Mouse (Mus musculus): ENCODE data around the gene E130114P18Rik. TPM values are rescaled to one million over a fixed set of nuclear protein-coding genes. Genes with fewer than 3 reads are reported as not detected.

E130114P18Rik gene
- polyA plus RNA-seq, 1 experiment, result 19.7 TPM

DNA sequence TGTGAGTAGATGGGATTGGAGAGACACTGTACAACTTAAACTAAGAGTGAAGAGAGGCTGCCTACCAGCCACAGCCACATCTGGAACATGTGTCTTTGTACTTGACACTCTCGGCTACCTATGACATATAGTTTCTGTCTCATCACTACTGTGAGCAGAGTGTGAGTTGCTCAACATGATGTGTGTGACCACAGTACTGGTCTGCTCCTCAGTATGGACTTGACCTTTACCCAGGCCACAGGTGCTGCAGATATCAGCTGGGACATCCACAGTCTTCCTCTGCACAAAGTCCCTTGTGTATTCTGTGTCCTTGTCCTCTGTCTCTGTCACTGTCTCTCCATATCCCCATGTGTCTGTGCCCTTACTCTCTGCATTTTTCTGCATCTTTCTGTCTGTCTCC is 141.3 kb downstream of the E130114P18Rik start:
- TF ChIP-seq CTCF (IDR thresholded peaks at IDR 0.05; ENCODE audit: borderline replicate concordance, extremely low read depth, insufficient read depth, insufficient read length) (no peak), POLR2A (IDR thresholded peaks at IDR 0.05; ENCODE audit: borderline replicate concordance, extremely low read depth, insufficient read depth, insufficient read length, poor library complexity, severe bottlenecking) (no peak)
- DNase-seq (ENCODE audit: low read depth), result no peak

GRCm38 (mm10) chr4:97635757-97636292 is 142.1 kb downstream of the E130114P18Rik start:
- TF ChIP-seq POLR2A (IDR thresholded peaks at IDR 0.05; ENCODE audit: borderline replicate concordance, extremely low read depth, insufficient read depth, insufficient read length, poor library complexity, severe bottlenecking), result no peak
- TF ChIP-seq CTCF (IDR thresholded peaks at IDR 0.05; ENCODE audit: borderline replicate concordance, extremely low read depth, insufficient read depth, insufficient read length), result no peak
- DNase-seq (ENCODE audit: low read depth), result peak; percentile 79

DNA sequence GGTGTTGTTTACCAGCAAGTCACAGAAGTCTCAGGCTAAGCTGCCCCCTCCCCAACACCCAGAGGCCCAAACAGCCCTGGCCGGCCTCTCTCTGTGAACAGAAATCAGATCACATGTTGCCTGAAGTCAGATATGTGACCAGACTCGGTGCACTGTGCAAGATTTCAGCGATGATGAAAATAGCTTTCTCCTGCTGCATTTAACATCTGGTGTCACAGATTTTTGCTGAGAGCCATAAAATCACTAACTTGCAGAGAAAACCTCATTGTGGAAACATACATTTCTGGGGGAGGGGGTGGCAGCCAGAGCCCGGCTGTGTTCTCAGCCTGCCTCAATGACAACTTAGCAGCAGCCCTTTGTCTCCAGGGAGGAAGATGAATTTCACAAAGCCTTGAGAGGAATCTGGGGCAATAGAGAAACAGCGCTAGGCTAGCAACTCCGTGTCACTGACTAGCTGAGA is 142.6 kb downstream of the E130114P18Rik start:
- peak; percentile 77 for DNase-seq (ENCODE audit: low read depth)
- TF ChIP-seq POLR2A (IDR thresholded peaks at IDR 0.05; ENCODE audit: borderline replicate concordance, extremely low read depth, insufficient read depth, insufficient read length, poor library complexity, severe bottlenecking) (no peak), CTCF (IDR thresholded peaks at IDR 0.05; ENCODE audit: borderline replicate concordance, extremely low read depth, insufficient read depth, insufficient read length) (no peak)

DNA sequence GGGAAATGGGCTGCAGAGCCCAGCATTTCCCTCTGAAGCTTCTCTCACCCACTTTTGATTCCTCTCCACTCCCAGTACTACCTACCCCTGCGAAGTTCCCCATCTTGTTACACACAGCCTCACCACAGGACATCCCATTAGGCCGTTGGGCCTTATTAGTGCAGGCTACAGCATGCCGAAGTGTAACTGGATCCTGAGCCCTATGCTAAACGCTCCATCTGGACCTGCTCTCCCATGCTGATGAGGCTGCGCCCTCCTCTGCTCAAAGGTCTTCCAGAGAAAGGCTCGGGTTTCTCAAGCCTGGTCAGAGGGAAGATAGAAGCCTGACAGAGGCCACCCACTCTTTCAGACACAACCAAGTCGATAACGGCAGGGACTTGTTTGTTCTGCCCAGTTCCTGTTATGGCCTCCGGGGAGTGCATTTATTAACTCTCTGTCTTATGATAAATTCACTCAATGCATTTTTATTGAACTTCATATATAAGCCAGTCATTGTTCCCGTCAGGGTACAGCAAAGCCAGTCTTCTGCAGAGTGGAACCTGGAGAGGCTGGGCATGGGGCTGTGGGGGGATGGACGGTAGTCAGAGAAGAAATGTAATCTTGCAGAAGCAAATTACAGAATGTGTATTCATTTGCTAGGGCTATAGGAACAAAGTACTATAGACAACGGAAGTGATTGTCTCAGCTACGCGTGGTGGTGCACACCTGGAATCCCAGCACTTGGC is 148.8 kb downstream of the E130114P18Rik start:
- no peak for TF ChIP-seq POLR2A (IDR thresholded peaks at IDR 0.05; ENCODE audit: borderline replicate concordance, extremely low read depth, insufficient read depth, insufficient read length, poor library complexity, severe bottlenecking)
- TF ChIP-seq CTCF (IDR thresholded peaks at IDR 0.05; ENCODE audit: borderline replicate concordance, extremely low read depth, insufficient read depth, insufficient read length), result no peak
- DNase-seq (ENCODE audit: low read depth), result peak; percentile 86

- DNase-seq (ENCODE audit: low read depth), result peak; percentile 60
- TF ChIP-seq POLR2A (IDR thresholded peaks at IDR 0.05; ENCODE audit: borderline replicate concordance, extremely low read depth, insufficient read depth, insufficient read length, poor library complexity, severe bottlenecking) (no peak), CTCF (IDR thresholded peaks at IDR 0.05; ENCODE audit: borderline replicate concordance, extremely low read depth, insufficient read depth, insufficient read length) (no peak)
Observed at GRCm38 (mm10) chr4:97626002-97626720, 151.7 kb downstream of the E130114P18Rik start.

GRCm38 (mm10) chr4:97623165-97623564 is 154.7 kb downstream of the E130114P18Rik start:
- TF ChIP-seq CTCF (IDR thresholded peaks at IDR 0.05; ENCODE audit: borderline replicate concordance, extremely low read depth, insufficient read depth, insufficient read length) (peak; percentile 52; the same call in 1 of the 2 replicates), POLR2A (IDR thresholded peaks at IDR 0.05; ENCODE audit: borderline replicate concordance, extremely low read depth, insufficient read depth, insufficient read length, poor library complexity, severe bottlenecking) (no peak)
- peak; percentile 53 for DNase-seq (ENCODE audit: low read depth)

- DNase-seq (ENCODE audit: low read depth), result no peak
- TF ChIP-seq POLR2A (IDR thresholded peaks at IDR 0.05; ENCODE audit: borderline replicate concordance, extremely low read depth, insufficient read depth, insufficient read length, poor library complexity, severe bottlenecking), result no peak
- TF ChIP-seq CTCF (IDR thresholded peaks at IDR 0.05; ENCODE audit: borderline replicate concordance, extremely low read depth, insufficient read depth, insufficient read length), result no peak
Observed at GRCm38 (mm10) chr4:97621731-97622130, 156.1 kb downstream of the E130114P18Rik start.

DNA sequence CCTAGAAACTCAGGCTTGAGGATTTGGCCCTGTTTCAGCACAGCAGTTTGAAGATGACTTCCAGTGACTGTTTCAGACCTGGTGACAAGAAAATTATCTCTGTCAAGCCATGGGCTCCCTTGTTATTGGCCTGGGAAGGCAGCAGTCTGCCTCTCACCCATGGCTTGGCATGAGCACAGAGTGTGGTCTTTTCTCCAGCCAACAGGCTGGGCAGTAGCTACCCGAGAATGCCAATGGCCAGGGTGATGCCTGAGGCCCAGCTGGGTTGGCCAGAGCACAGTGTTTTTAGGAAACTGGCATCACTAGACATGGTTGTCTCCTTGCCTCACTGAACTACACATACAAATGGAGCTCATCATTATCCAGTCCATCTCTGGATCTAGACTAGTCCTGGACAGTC is 157.5 kb downstream of the E130114P18Rik start:
- TF ChIP-seq CTCF (IDR thresholded peaks at IDR 0.05; ENCODE audit: borderline replicate concordance, extremely low read depth, insufficient read depth, insufficient read length) (no peak), POLR2A (IDR thresholded peaks at IDR 0.05; ENCODE audit: borderline replicate concordance, extremely low read depth, insufficient read depth, insufficient read length, poor library complexity, severe bottlenecking) (no peak)
- DNase-seq (ENCODE audit: low read depth), result no peak

DNA sequence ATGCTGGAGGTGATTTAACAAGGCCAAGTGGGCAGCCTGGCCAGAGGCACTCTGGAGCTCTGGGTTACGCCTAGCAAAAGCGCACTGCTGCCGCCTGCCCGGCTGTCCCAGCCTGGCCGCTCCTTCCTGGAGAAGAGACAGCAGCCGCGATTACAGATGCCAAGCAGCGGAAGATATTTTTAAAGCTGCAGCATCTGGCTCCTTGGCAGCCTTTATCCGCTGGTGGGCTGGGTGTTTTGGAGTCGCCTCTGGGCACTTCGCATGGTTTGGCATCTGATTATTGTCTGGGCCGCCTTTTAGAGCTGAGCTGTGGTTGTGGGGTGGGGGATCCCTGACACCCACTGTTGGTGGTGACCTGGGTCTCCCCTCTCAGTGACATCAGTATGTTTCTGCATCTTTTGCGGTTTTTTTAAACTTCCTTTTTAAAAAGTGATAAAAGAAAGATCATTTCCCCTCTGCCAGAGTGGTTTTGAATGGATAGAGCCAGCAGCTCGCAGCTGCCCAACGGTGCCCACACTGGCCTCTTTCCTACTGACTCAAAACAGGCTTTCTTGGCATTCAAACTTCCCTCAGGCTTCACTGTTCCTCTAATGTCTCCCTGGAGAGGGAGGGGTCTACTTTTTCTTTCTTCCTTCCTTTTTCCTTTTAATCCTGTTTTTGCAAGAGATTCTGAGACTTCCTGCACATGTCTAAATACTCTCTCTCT is 159.1 kb downstream of the E130114P18Rik start:
- DNase-seq (ENCODE audit: low read depth), result peak; percentile 85
- TF ChIP-seq CTCF (IDR thresholded peaks at IDR 0.05; ENCODE audit: borderline replicate concordance, extremely low read depth, insufficient read depth, insufficient read length), result no peak
- TF ChIP-seq POLR2A (IDR thresholded peaks at IDR 0.05; ENCODE audit: borderline replicate concordance, extremely low read depth, insufficient read depth, insufficient read length, poor library complexity, severe bottlenecking), result no peak

GRCm38 (mm10) chr4:97615031-97615430 is 162.8 kb downstream of the E130114P18Rik start:
- TF ChIP-seq POLR2A (IDR thresholded peaks at IDR 0.05; ENCODE audit: borderline replicate concordance, extremely low read depth, insufficient read depth, insufficient read length, poor library complexity, severe bottlenecking), result no peak
- no peak for TF ChIP-seq CTCF (IDR thresholded peaks at IDR 0.05; ENCODE audit: borderline replicate concordance, extremely low read depth, insufficient read depth, insufficient read length)
- no peak for DNase-seq (ENCODE audit: low read depth)
